ENCODE assay signal across 30 mouse cellular contexts in the genomic region with DNA sequence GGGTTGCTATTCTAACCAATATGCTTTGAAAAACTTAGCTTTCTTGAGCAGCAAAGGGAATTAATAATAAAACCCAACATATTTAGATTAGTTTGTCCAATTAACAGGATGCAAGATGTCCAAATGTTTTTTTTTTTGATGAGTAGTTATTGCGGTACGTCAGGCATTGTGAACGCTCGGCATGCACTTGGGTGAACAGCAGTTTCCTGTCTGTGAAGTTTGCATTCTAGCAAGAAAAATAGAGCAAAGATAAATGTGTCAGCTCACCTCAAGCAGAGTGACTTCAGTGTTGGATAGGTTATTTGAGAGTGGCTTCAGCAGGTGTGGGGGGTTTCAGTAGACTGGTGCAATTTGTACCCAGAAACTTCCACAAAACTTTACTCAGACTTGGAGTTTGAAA.
DNase-seq lines count a peak whose midpoint lies in the region; ATAC-seq and TF ChIP-seq lines count a peak whose summit lies in the region.
"Had no signal": no experiment of that assay in that cellular context is flagged by ENCODE, and none has a peak within 500 bp of the region (broad histone marks: within the 10 kb centered on the region; RNA-seq: fewer than 3 reads in every experiment).

No protein-coding gene starts in this region.

- no peak overlapping the region for H3K27ac ChIP-seq in kidney, postnatal 0 days
- no peak overlapping the region for H3K27ac ChIP-seq in kidney, embryonic 15.5 days
- H3K27ac ChIP-seq in intestine, postnatal 0 days (ENCODE audit: low read depth, low read length): no peak overlapping the region
- H3K27ac ChIP-seq: embryonic facial prominence, embryonic 10.5 days; embryonic facial prominence, embryonic 13.5 days; forebrain, embryonic 12.5 days; forebrain, embryonic 15.5 days; heart, adult 2 months; heart, embryonic 10.5 days; heart, embryonic 13.5 days; hindbrain, embryonic 14.5 days; hindbrain, postnatal 0 days had no signal

- ATAC-seq in kidney, postnatal 0 days (replicated peaks; ENCODE audit: low FRiP score, low read depth): no peak
- ATAC-seq in kidney, embryonic 15.5 days (replicated peaks; ENCODE audit: low FRiP score): no peak
- no peak for ATAC-seq in intestine, postnatal 0 days
- ATAC-seq in activated CD4-positive, CD25-positive, alpha-beta regulatory T cell, adult 4 months: no peak
- ATAC-seq: forebrain, embryonic 15.5 days; hindbrain, postnatal 0 days had no signal

- no peaks in the 10 kb centered on the region for H3K36me3 ChIP-seq in kidney, postnatal 0 days (ENCODE audit: insufficient read depth, low read length)
- H3K36me3 ChIP-seq in kidney, embryonic 15.5 days: no peaks in the 10 kb centered on the region
- no peaks in the 10 kb centered on the region for H3K36me3 ChIP-seq in intestine, postnatal 0 days (ENCODE audit: control insufficient read depth, insufficient read depth)
- H3K36me3 ChIP-seq: forebrain, embryonic 15.5 days; heart, embryonic 10.5 days; heart, embryonic 13.5 days had no signal

- TF ChIP-seq CTCF in kidney, postnatal 0 days (IDR thresholded peaks at IDR 0.05; ENCODE audit: low read depth): no peak
- TF ChIP-seq CTCF in intestine, postnatal 0 days (IDR thresholded peaks at IDR 0.05; ENCODE audit: low read depth): no peak

- no peak overlapping the region for H3K9ac ChIP-seq in kidney, postnatal 0 days (ENCODE audit: low read depth, low read length)
- H3K9ac ChIP-seq in kidney, embryonic 15.5 days: no peak overlapping the region
- no peak overlapping the region for H3K9ac ChIP-seq in intestine, postnatal 0 days (ENCODE audit: low read depth, low read length)
- H3K9ac ChIP-seq: embryonic facial prominence, embryonic 13.5 days; forebrain, embryonic 12.5 days; forebrain, embryonic 15.5 days; heart, embryonic 13.5 days; hindbrain, embryonic 14.5 days had no signal

- no peak overlapping the region for H3K4me2 ChIP-seq in kidney, postnatal 0 days (ENCODE audit: low read length)
- no peak overlapping the region for H3K4me2 ChIP-seq in kidney, embryonic 15.5 days
- H3K4me2 ChIP-seq in intestine, postnatal 0 days (replicated peaks; ENCODE audit: low read depth): no peak overlapping the region
- H3K4me2 ChIP-seq: embryonic facial prominence, embryonic 13.5 days; forebrain, embryonic 12.5 days; forebrain, embryonic 15.5 days; heart, embryonic 13.5 days; hindbrain, embryonic 14.5 days had no signal

- no peaks in the 10 kb centered on the region for H3K27me3 ChIP-seq in kidney, postnatal 0 days (ENCODE audit: insufficient read depth, low read length)
- H3K27me3 ChIP-seq in kidney, embryonic 15.5 days: no peaks in the 10 kb centered on the region
- no peaks in the 10 kb centered on the region for H3K27me3 ChIP-seq in intestine, postnatal 0 days (replicated peaks; ENCODE audit: control insufficient read depth, insufficient read depth, low read length)
- H3K27me3 ChIP-seq: embryonic facial prominence, embryonic 13.5 days; forebrain, embryonic 12.5 days; forebrain, embryonic 15.5 days; heart, embryonic 13.5 days had no signal

- no peaks in the 10 kb centered on the region for H3K4me1 ChIP-seq in kidney, postnatal 0 days (replicated peaks; ENCODE audit: insufficient read depth, low read length)
- no peaks in the 10 kb centered on the region; the same call in 1 of the 2 replicates for H3K4me1 ChIP-seq in kidney, embryonic 15.5 days
- no peaks in the 10 kb centered on the region for H3K4me1 ChIP-seq in intestine, postnatal 0 days (replicated peaks; ENCODE audit: control insufficient read depth, insufficient read depth, low read length)
- H3K4me1 ChIP-seq: embryonic facial prominence, embryonic 10.5 days; embryonic facial prominence, embryonic 13.5 days; forebrain, embryonic 12.5 days; forebrain, embryonic 15.5 days; heart, embryonic 10.5 days; heart, embryonic 13.5 days had no signal

- no peak overlapping the region for H3K4me3 ChIP-seq in kidney, postnatal 0 days (replicated peaks; ENCODE audit: low read depth, low read length)
- no peak overlapping the region for H3K4me3 ChIP-seq in kidney, embryonic 15.5 days (replicated peaks)
- H3K4me3 ChIP-seq in intestine, postnatal 0 days (ENCODE audit: low read depth, low read length): no peak overlapping the region
- H3K4me3 ChIP-seq: embryonic facial prominence, embryonic 10.5 days; embryonic facial prominence, embryonic 13.5 days; erythroblast, embryonic 14.5 days; forebrain, embryonic 12.5 days; forebrain, embryonic 15.5 days; heart, adult 2 months; heart, embryonic 10.5 days; heart, embryonic 13.5 days had no signal

- no peaks in the 10 kb centered on the region for H3K9me3 ChIP-seq in kidney, postnatal 0 days (replicated peaks; ENCODE audit: low read length)
- H3K9me3 ChIP-seq in kidney, embryonic 15.5 days (replicated peaks): no peaks in the 10 kb centered on the region; the same call in 1 of the 2 replicates
- no peaks in the 10 kb centered on the region for H3K9me3 ChIP-seq in intestine, postnatal 0 days (ENCODE audit: control insufficient read depth)
- H3K9me3 ChIP-seq: embryonic facial prominence, embryonic 10.5 days; embryonic facial prominence, embryonic 13.5 days; forebrain, embryonic 12.5 days; forebrain, embryonic 15.5 days; heart, embryonic 10.5 days; heart, embryonic 13.5 days had no signal

- WGBS in kidney, postnatal 0 days: 34% methylated on average over 4 of the region's 4 CpGs
- 52% methylated on average over 4 of the region's 4 CpGs for WGBS in kidney, embryonic 15.5 days
- WGBS in intestine, postnatal 0 days: 59% methylated on average over 4 of the region's 4 CpGs

- peak; percentile 13 for DNase-seq in kidney, postnatal 0 days (ENCODE audit: low spot score)
- DNase-seq in T-cell, adult 2 months (ENCODE audit: low spot score): peak; percentile 3
- DNase-seq in thymus, postnatal 10 days (ENCODE audit: low spot score in 2 of 2): peak; percentile 16 to 31
- DNase-seq in thymus, postnatal 36 days: peak; percentile 8 to 15
- DNase-seq in left cerebral cortex, adult 18-20 months (ENCODE audit: low spot score in 2 of 2): no peak
- DNase-seq: adrenal gland, adult 8-10 months; adrenal gland, postnatal 25 days; B cell, adult 2 months; cerebellum, adult 11-12 months; cerebellum, adult 8-10 months; cerebellum, postnatal 10 days; cerebellum, postnatal 36 days; embryo, embryonic 11 days; gastrocnemius, postnatal 10 days; gastrocnemius, postnatal 36 days; heart, adult 2 months; heart, postnatal 14 days; heart, postnatal 4 days had no signal

Comparison
In these comparisons a context has a peak if more than half of its experiments do, and no peak if none do; other contexts are left out.
1. DNase-seq: peak in kidney, postnatal 0 days (single experiment), T-cell, adult 2 months (single experiment), thymus, postnatal 10 days (2 of 2) and thymus, postnatal 36 days (2 of 2); none in left cerebral cortex, adult 18-20 months (0 of 2).